Mouse (Mus musculus): ENCODE data around the gene Wdr4.

The Wdr4 gene

DNA sequence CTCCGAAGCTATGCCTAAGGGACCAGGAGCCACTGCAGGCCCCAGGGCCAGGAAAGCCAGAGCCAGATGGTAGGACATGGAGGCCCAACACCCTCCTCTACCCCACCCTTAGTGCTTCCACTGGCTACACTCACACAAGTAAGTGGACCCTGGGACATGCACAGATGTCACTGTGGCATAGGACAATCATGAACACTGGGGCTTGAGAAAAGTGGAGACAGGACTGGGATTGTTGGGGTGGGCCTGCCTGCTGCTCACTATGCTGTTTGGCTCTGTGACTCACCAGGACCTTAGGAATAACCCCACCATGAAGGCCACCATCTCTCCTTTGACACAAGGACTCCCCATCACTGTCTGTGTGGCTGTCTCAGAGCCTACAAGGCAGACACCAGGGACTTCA, 24.8 kb downstream of the Wdr4 start:
- DNase-seq: no peak

DNA sequence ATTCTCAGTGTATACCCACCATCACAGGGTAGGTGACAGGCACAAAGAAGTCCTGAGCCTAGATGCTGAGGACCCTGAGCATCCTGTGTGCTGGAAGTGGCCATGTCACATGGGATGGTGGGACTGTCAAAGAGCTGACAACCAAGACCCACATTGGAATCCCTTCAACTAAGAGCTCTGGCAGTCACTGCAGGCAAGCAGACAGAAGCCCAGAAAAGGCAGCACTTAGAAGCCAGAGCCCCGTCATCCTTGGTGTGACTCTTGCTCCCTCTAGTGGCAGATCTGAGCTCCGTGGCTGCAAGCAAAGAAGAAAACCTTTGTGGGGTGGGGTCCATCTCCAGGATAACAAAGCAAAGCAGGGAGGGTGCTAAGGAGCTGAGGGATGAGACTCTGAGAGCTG, 27.4 kb downstream of the Wdr4 start:
- DNase-seq: peak; percentile 73 to 81

DNA sequence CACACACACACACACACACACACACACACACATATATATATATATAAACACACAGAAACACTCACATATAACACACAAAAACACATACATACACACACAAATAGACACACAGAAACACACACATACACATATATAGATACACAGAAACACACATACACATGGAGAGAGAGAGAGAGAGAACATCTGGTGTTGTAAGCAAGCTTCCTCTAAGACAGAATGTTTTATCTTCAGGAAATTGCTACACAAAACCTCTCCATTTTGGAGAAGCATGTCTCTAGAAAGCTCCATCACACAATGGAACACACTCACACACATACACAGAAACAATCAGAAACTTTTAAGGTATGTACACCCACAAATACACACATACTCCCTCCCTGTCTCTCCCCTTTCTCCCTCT, 28.4 kb downstream of the Wdr4 start:
- no peak for DNase-seq

- peak; percentile 33 to 66 for DNase-seq
Observed at GRCm38 (mm10) chr17:31487433-31488060, 32.2 kb downstream of the Wdr4 start.

DNA sequence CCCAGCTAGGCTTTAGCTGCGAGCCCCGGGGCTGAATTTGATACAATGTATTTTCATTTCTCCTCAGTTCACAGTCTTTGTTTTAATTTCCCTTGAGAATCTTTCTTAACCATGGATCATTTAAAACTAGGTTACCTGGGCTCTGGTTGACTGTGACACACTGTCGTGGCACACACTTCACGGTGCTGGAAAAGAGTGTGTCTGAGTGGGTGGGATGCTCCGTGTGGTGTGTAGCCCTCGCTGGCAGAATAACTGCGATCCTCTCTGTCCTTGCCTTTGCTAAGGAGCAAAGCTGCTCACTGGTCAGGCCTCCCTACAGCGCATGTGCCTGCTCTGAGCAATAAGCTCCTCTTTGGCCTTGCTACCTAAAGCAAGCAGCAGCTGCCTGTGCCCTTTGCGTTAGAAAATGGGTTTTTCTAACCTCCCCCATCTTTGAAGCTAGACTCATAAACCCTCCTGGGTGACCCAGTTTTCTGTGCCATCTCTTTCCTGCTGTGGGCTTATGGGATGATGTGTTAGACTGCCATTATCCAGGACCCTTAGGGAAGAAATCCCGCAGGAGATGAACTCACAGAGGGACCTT, 33.1 kb downstream of the Wdr4 start:
- no peak for DNase-seq

DNA sequence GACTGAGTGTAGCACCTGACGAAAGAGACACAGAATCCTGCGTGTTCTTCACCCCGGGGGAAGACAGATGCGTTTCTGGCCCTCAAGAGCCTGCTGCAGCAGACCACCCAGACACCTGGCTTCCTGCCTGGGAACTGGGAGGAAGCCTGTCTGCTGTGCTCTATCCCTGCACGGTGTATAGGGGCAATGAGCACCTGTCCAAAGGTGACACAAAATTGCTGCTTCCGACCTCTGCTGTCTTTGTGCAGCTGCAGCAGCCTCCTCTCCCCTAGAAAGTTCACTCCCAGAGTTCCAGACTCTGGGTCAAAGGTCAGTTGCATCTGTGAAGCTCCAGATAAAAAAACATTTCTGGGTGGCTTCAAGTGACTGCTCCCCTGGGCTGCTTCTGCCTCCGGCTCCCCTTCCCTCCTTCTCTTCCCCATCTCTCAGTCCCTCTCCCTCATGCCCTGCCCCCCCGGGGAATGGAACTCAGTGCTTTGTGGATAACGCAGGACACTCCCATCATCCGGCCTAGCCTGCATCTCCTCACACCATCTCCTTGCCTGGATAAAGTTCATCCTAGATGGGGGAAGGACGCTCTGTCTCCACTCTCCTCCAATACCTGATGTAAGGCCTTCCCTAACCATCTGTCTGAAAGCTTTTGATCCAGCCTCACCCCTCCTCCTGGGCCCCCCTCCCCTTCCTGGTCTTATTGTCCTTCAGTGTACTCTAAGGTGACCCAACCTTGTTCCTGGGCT, 40.5 kb downstream of the Wdr4 start:
- DNase-seq: peak in 1 of 2 experiments; percentile 47

DNA sequence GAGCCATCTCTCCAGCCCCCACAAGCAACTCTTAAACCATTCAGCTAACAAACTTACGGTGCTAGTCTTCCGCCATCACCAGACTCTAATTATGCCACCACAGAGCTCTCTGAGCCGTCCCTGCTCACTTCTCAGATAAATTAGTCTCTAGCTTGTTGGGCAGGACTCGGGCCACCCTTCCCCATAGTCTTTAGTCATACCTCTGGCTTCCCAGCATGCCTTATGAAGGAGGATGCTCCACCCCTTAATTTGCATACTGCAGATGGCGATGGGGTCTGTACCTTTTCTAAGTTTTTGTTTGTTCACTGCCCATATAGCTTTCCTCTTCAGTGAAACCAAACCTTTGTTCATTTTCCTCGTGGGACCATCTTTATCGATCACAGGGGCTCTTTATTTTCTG, 41.2 kb downstream of the Wdr4 start:
- no peak for DNase-seq

DNA sequence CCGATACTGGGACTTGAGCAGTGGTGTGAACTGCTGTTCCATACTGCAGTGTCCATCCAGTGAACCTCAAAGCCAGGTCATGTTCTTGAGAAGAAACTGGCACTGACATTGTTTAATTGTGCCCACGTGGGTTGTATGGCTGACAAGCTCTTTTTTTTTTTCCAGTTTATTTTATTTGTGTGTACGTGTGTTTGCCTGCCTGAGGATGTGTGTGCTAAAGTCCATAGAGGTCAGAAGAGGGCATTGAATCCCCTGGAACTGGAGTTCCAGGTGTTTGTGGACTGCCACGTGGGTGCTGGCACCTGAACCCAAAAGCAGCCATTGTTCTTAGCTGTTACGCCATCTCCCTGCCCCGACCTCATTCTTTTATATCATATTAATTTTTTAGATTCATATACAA, 45.4 kb downstream of the Wdr4 start:
- no peak for DNase-seq

GRCm38 (mm10) chr17:31470766-31471418, 48.9 kb downstream of the Wdr4 start:
- no peak for DNase-seq

DNA sequence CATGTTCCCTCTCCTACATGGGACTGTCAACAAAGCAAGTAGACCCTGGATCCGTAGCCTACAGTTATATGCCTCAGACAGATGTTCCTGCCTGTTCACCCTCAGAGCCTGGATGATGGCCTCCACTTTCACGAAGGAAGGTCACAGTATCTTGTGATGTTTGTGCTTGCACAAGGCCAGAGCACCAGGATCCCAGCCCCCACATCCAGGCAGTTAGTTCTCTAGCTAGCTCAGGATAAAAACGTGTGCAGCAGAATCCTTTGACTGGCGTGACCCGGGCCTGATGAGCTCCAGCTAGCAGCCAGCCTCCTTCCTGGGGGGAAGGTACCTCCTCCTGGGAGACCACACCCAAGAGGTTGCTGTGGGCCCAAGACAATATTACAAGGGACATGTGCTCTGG, 51.3 kb downstream of the Wdr4 start:
- DNase-seq: no peak

DNA sequence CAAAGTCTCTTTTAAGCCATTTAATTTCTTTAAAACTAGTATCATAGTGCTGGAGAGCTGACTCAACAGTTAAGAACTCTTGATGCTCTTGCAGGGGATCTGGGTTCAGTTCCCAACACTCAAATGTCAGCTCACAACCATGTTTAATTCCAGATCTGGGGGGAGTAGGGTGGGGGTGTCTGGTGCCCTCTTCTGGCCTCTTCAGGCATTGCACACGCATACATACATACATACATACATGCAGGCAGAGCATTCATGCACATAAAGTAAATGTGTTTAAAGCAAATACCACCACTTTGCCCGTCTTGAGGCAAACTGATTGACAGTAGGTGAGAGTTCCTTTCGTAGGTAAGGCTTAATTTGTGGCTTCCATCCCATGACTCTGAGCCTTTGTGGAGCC, 52.9 kb downstream of the Wdr4 start:
- DNase-seq: no peak

DNA sequence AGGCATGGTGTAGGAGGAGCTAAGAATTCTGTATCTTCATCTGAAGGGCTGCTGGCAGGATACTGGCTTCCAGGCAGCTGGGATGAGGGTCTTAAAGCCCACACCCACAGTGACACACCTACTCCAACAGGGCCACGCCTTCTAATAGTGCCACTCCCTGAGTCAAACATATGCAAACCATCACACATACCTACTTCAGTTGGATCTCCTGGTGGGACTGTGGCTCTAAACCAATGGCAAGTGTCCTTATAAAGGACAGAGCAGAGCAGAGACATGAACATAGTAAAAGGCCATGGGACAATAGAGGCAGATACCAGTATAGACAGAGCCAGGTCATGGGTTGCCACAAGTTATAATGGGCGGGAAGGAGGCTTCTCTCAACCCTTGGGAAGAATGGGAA, 57.3 kb downstream of the Wdr4 start:
- DNase-seq: no peak

- no peak for DNase-seq
Observed at GRCm38 (mm10) chr17:31460416-31460815, 59.4 kb downstream of the Wdr4 start.

DNA sequence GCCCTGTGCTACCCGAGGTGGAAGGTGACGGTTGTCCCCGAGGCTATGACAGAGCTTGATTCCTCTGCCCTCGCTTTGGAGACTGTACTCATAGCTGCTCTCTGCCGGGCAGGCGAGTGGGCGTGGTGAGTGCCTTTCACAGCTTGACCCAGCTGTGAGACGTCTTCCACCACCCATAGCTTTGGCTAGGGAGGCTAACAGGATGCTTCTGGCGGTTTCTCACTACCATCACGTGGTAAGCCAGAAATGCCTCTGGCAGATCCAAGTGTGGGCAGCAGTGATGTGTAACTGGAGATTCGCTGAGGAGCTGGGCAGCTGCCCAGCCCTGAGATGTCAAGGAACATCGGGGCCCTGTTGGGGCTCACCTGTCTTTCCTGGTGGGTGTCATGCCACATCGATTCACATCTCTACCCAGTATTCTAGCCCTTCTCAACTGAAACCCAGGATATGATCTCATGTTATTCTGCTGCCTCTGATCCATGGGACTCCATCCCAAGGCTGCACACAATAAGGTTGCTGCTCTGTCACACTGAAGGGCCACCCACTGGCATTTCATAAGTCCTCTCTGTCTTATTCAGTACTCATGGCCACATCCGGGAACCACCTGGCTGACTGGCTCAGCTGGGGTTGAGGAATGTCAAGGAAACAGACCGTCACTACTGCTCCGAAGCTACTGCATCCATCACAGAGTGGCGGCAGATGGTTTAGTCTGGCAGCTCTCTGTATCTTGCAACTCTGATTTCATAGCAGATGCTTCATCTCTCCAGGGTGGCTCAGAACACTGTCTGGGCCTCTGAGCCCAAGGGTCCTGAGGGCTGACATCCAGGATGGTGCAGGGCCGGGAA, 62.8 kb downstream of the Wdr4 start:
- DNase-seq: no peak

- DNase-seq: no peak
Observed at GRCm38 (mm10) chr17:31454056-31454455, 65.7 kb downstream of the Wdr4 start.

DNA sequence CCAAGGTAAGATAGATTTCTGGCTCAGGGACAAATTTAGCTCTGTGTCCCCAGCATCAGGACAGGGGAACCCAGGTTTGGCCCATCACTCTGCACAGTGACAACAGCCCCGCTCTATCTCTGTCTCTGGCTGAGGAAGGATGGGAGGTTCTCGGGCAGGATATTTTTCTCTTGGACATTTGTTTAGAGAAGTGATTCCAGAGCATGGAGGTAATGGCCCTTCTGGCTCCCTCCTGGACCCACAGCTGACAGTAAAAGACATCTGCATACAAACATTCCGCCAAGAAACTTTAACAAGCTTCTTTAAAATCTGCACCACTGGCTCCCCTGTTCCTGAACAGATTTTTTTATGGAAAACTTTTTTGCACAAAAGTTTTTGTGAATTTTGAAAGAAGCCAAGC, 66.3 kb downstream of the Wdr4 start:
- DNase-seq: no peak

DNA sequence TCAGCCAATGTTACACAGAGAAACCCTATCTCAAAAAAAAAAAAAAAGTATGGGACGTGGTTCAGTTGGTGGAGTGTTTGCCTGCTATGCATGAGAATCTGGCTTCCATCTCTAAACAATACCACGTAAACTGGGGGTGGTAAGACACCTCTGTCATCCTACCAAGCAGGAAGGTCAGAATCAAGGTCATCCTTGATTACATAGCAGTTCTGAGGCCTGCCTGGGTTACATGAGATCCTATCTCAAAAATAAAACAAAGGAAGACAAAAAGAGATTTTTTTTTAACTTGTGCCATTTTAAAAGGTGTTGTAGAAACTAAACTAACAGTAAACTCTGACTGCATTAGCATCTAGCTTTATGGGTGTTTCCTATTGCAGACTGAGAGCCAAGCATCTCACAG, 67.0 kb downstream of the Wdr4 start:
- no peak for DNase-seq

DNA sequence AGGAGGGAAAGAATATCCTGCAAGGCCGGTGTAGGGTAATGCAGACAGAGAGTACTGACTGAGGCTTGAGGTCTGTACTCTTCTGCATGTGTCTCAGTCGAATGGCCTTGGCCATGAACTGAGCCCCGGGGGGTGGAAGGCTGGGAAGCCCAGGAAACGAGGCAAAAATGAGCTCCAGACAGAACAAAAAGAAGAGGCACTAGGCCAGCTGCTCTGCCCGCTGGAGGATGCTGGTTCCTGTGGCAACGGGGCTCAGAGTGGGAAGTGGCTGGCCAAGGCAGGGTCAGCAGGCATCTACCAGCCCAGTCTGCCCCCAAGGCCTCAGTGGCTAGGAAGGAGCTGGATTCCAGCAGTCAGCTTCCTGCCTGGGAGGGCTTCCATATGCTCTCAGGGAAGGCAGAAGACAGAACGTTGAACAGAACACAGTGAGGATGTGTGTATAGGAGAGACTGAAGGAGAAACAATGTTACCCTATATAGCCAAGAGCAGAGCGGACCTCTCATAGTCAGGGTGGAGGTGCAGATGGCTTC, 68.5 kb downstream of the Wdr4 start:
- DNase-seq: no peak

- no peak for DNase-seq
Observed at GRCm38 (mm10) chr17:31450206-31450605, 69.6 kb downstream of the Wdr4 start.

DNA sequence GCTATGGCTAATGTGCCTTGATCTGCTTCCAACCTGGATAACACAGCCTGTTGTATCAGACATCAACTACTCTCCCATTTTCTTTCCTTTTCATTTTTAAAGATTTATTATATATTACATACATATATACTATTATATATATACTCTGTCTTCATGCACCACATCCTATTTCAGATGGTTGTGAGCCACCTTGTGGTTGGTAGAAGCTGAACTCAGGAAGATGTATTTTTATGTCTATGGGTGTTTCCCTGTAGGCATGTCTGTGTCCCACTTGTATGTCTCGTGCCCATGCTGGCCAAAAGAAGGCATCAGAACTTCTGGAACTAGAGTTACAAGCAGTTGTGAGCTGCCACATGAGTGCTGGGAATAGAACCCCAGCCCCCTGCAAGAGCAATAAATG, 71.3 kb downstream of the Wdr4 start:
- DNase-seq: no peak

DNA sequence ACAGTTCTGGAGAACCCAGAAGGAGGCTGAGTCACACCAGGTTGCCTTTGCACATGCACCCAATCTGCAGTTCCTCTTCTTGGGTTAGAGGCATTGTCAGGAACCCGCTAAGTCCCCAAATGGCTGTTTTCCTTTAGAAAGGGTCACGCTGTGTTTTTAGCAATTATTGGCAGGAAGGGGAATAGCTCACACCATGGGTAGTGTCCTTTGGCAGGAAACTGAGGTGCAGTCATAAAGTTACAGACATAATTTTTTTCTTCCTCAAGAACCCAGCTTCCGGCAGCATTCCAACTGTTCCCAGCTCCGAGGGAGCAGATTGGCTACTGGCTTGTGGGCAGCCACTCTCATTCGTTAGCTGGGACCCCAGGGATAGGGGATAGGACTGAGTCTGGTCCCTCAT, 72.0 kb downstream of the Wdr4 start:
- DNase-seq: peak; percentile 36 to 49

DNA sequence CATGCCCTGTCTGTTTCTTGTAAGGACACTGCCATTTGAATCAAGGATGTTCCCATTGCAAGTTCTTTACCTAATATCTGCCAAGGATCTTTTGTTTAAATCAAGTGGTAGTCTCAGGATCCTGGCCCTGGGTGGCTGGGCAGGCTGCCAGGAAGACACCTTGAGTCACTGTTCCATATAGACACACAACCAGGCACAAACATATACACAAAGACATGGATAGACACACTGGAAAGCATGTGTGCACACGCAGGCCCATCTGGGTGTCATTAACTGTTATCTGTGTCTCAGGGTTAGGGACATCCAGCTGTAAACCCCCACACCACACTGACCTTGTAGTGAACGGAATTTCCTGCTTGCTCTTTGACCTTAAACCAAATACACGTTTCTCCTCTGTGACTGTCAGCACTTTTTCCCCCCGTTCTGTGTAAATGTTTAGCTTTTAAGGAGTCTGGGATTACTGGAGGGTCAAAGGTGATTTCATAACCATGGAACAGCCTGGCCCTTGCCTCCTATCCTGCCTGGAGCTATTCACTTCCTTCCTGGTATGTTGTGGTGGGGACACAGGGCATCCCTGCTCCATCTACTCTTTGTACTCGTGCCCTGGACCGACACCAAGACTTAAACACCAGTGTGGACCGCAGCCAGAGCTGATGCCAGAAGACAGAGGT, 74.6 kb downstream of the Wdr4 start:
- peak; percentile 86 to 93 for DNase-seq
